Mouse (Mus musculus) cerebellum, adult 2 months (tissue): ENCODE measurements at regions not wholly inside any gene's neighbourhood (a gene's known extent, or its start where the extent isn't known, plus 50 kb on each side); places are given as distances from the start of the nearest gene placed in this dataset.

Experiments
- DNase-seq, 2 experiments: peaks; one replicate each; pipeline ENCODE4 v3.0.0; 2021
- H3K27ac ChIP-seq: fragments of 200-500 bp; 2 replicates; pipeline ENCODE4 v1.5.1; 2012; ENCODE audit warnings: low read length, control low read depth, inconsistent platforms; ENCODE audit not compliant: insufficient read depth
- H3K27me3 ChIP-seq: fragments of 200-500 bp; 2 replicates; pipeline ENCODE4 v1.6.1; 2012; ENCODE audit warnings: inconsistent platforms, mild to moderate bottlenecking, low read length, moderate library complexity; ENCODE audit not compliant: control insufficient read depth, insufficient read depth
- H3K4me1 ChIP-seq: fragments of 200-500 bp; 2 replicates; pipeline ENCODE4 v1.6.1; 2011; ENCODE audit warnings: low read length; ENCODE audit not compliant: control insufficient read depth, insufficient read depth
- H3K4me3 ChIP-seq: fragments of 200-500 bp; replicated peaks from 2 replicates; pipeline ENCODE3; 2011; ENCODE audit warnings: mild to moderate bottlenecking, low read depth, low read length, control low read depth; ENCODE audit not compliant: insufficient read depth
- CTCF ChIP-seq: fragments of 200-500 bp; IDR thresholded peaks from 2 replicates; pipeline ENCODE4 v1.5.1; 2011; ENCODE audit warnings: low read depth, mild to moderate bottlenecking, control low read depth, low read length, moderate library complexity, borderline replicate concordance; ENCODE audit not compliant: insufficient read depth
- POLR2A ChIP-seq: fragments of 200-500 bp; IDR thresholded peaks from 2 replicates; pipeline ENCODE4 v1.6.1; 2011; ENCODE audit warnings: low read length, control low read depth, borderline replicate concordance; ENCODE audit not compliant: insufficient read depth
- WGBS: fragments of 180-500 bp; shearing (Covaris S2); methylation state at CpG from one replicate; pipeline ENCODE4 v1.1.7; 2018; 5-methylcytosine and 5-hydroxymethylcytosine counted together

DNA sequence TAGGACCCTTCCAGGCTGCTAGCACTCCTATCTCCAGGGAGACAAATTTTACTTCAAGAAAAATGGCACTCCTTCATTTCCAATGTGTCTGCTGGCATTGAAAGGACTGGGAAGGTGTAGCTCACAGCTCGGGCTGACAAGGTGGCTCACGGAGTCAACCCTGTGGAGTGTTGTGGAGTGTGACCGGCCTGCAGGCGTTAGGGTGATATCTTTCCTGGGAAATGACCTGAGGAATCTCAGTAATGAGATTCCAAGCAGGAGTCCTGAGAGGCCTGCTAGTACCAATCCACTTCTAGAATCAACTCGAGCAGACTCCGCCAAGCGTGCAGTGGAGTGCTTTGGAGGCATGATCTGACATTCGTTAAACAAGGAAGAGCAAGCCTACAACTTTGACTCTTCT lies 328.6 kb downstream of the Icos start:
- 89% methylated on average over 8 of the region's 8 CpGs for WGBS
- DNase-seq, result no peak
- TF ChIP-seq POLR2A (no peak), CTCF (no peak)
- Histone ChIP-seq H3K4me3 (no peak overlapping the region), H3K27ac (no peak overlapping the region), H3K4me1 (no peaks in the 10 kb centered on the region), H3K27me3 (no peaks in the 10 kb centered on the region)

DNA sequence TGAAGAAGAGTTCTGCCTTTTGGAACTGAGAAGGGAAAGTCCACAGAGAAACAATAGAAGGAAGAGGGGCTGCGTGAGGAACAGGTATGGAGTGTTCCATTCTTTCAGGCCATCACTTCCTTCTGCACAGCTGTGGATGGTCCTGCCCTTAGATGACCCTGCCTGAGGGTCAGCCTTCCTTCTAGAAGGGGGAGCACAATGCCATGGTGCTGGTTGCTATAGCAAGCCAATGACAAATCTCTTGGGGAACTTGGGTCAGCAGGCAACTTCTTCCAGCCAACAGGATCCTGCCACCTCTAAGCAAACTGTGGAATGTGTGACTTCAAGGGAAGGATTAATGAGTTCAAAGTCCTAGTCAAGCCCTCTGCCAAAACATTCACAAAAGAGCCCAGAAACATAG lies 329.1 kb upstream of the Pard3b start:
- no peak for DNase-seq
- TF ChIP-seq CTCF, result no peak
- no peak for TF ChIP-seq POLR2A
- Histone ChIP-seq H3K27ac (no peak overlapping the region), H3K4me3 (no peak overlapping the region), H3K27me3 (no peaks in the 10 kb centered on the region), H3K4me1 (no peaks in the 10 kb centered on the region)
- 88% methylated on average over 1 of the region's 1 CpGs for WGBS

DNA sequence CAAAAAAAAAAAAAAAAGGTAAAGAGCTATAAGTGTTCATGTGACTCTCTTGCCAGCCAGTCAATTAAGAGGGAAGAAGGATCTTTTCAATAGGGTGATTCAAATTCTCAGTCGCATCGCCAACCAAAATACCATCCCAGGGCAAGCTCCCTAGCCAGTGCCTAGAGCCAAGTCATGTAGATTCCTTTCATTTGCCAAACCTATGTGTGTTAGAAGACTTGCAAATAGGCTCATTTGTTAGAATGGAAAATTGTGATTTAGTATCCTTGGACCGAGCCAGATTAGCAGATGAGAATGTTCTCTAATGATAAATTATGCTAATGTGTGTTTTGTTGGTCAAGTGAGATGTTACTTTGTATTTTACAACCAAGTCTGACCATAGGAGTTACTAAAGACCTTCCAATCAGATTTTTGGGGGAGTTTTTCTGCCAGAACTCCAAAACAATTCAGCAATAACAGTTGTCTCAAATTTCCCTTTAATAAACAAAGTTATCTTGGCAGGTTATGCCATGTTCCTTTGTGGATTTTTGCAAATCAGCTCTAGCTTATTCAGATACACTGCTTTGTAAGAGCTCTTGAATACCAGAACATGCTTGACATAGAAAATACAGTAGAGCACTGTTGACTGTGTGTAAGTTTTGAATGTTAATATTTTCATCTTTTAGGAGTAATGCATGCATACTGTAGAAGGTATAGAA lies 328.4 kb upstream of the Pard3b start:
- H3K27me3 ChIP-seq, result no peaks in the 10 kb centered on the region
- DNase-seq, result no peak
- H3K27ac ChIP-seq, result no peak overlapping the region
- no peaks in the 10 kb centered on the region for H3K4me1 ChIP-seq
- 53% methylated on average over 3 of the region's 3 CpGs for WGBS
- H3K4me3 ChIP-seq, result no peak overlapping the region
- TF ChIP-seq POLR2A (no peak), CTCF (no peak)

DNA sequence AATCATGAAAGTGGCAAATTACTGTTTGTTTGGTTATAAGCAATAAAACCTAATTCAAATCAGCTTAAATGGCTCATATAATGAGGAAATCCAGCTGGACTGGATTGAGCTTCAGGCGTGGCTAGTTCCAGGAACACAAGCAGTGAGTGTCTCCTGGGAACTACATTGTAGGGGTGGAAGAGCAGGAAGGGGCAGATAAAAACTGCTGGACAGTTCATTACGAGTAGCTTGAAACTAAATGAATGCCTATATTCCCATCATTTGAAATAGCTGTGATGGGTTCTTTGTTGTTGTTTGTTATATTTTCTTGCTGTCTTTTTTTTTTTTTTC lies 327.9 kb upstream of the Pard3b start:
- H3K4me1 ChIP-seq, result no peaks in the 10 kb centered on the region
- no peak for TF ChIP-seq POLR2A
- no peak for TF ChIP-seq CTCF
- WGBS, result 76% methylated on average over 2 of the region's 2 CpGs
- H3K27me3 ChIP-seq, result no peaks in the 10 kb centered on the region
- H3K27ac ChIP-seq, result no peak overlapping the region
- DNase-seq, result no peak
- H3K4me3 ChIP-seq, result no peak overlapping the region

DNA sequence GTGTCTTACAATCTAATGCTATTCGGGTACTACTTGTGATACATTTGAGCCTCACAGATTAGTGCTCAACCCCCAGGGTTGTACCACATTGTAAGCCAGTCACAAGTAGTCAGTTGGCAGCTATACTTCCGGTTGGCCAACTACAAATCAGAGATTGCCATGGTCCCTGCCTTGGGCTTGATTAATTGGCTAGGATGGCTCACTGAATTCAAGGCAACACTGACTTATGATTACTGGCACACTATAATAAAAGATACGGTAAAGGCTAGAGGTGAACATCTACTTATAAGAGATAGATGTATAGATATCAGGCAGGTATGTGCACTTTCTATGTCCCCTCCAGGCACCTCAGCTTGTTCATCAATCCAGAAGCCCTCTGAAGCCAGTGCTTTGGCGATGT lies 325.4 kb upstream of the Pard3b start:
- 78% methylated on average over 4 of the region's 4 CpGs for WGBS
- no peak overlapping the region for H3K27ac ChIP-seq
- DNase-seq, result no peak

DNA sequence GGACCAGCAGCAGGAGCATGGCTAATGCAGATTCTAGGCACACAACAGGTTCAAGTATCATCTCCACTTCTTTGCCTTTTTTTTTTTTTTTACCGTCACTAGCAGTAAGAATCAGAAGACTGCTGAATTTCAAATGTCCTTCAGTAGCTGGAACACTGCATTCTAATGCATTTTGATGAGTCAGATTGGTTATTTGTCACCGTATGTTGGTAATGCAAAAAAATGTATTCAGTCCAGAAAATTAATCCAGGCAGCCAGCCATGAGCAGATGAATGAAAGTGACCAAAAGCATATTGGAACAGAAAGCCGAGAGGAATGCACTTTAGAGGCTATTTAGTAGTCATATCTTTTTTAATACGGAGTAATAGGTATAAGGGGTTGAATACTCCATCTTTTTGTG lies 322.4 kb upstream of the Pard3b start:
- WGBS, result 50% methylated on average over 4 of the region's 4 CpGs
- no peaks in the 10 kb centered on the region for H3K27me3 ChIP-seq
- no peaks in the 10 kb centered on the region for H3K4me1 ChIP-seq
- no peak overlapping the region for H3K27ac ChIP-seq
- no peak for DNase-seq
- no peak overlapping the region for H3K4me3 ChIP-seq
- TF ChIP-seq POLR2A, result no peak
- TF ChIP-seq CTCF, result no peak

More for the DNA sequence above, 325.4 kb upstream of the Pard3b start:
- Histone ChIP-seq H3K4me1 (no peaks in the 10 kb centered on the region), H3K27me3 (no peaks in the 10 kb centered on the region), H3K4me3 (no peak overlapping the region)
- no peak for TF ChIP-seq CTCF
- no peak for TF ChIP-seq POLR2A

DNA sequence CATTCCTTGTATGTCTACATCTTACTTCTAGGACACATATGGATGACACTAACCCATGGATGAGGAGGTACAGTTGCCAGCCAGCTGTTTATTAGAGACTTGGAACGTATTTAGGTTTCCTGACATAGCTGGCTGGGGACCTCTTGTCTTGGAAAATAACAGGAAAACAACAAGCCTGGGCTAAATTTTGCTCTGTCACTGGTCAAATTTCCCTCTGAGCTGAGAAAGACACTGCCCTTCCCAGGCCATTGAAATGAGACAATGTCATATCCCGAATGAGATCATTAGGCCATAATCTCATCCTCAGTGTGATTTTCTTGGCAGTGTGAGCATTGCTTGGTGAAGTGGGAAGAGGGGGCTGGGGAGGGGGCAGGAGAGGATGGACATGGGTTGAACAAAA lies 321.9 kb upstream of the Pard3b start:
- Histone ChIP-seq H3K27me3 (no peaks in the 10 kb centered on the region), H3K4me1 (no peaks in the 10 kb centered on the region), H3K27ac (no peak overlapping the region), H3K4me3 (no peak overlapping the region)
- TF ChIP-seq CTCF (no peak), POLR2A (no peak)
- WGBS, result 37% methylated on average over 2 of the region's 2 CpGs
- DNase-seq, result no peak

DNA sequence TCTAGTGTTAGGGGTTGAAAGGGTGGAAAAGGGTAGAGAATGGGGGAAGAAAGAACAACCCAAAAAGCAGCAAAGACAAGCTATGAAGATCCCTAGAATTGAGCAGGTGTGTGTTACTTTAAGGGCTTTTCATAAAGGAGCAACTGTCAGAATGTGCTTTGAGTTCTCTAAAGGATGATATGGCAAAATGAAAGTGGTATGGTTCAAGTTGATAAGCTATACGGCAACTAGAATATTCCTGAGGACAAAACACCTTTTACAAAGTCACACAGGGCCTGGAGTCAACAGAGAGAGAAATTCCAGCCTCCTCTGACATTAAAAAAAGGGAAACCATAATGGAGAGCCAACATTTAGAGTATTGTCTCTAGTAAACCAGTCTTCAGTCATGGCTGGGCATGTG lies 320.6 kb upstream of the Pard3b start:
- H3K4me1 ChIP-seq, result no peaks in the 10 kb centered on the region
- H3K27me3 ChIP-seq, result no peaks in the 10 kb centered on the region
- 94% methylated on average over 1 of the region's 1 CpGs for WGBS
- no peak for TF ChIP-seq CTCF
- TF ChIP-seq POLR2A, result no peak
- DNase-seq, result no peak
- H3K4me3 ChIP-seq, result no peak overlapping the region
- no peak overlapping the region for H3K27ac ChIP-seq

DNA sequence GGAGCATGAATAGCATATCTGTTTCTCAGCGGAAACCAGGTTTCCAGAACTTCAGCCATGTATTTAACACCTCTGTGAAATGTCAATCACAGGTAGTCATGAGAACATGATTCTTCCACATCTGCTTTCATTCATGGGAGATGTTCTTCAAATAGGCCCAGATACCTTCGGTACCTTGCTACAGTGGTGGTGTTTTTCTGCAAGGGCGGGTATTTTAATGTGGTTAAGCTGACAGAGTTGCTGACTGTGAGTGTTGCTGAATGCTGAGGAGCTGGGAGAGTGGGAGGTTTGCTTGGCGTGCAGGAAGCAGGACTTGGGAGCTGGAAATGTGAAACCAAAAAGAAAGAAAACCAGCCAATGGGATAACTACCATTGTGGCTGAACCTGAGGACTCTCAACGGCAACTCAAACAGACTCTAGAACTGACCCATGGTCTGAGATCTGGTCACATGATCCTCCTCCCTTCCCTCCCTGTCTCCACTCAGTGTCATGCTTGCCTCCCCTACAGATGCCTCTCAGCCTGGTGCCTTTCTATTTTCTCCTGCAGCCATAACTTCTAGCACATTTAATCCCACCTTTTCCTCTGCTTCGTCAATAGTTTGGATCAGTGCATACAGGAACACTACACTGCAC lies 317.0 kb upstream of the Pard3b start:
- Histone ChIP-seq H3K27me3 (no peaks in the 10 kb centered on the region), H3K27ac (no peak overlapping the region), H3K4me1 (no peaks in the 10 kb centered on the region), H3K4me3 (no peak overlapping the region)
- DNase-seq, result no peak
- TF ChIP-seq CTCF (no peak), POLR2A (no peak)
- 93% methylated on average over 6 of the region's 6 CpGs for WGBS
